Mouse (Mus musculus) gastrocnemius, postnatal 4 days (tissue): Measurements from ENCODE around the gene Ppp2r5c. TPM values are rescaled to one million over a fixed set of nuclear protein-coding genes. Genes with fewer than 3 reads are reported as not detected.
A peak's percentile ranks its signal among the peaks of the same experiment; 100 is the strongest.

ENCODE experiments used
- DNase-seq, 2 experiments: peaks; one replicate each; pipeline ENCODE4 v3.0.0; 2021 to 2022; ENCODE audit warnings: low spot score in 2 of 2, mixed read lengths in 2 of 2
- total RNA-seq, 2 experiments: library from RNA; stranded (reverse); gene quantifications; 2 replicates each; pipeline ENCODE4 v1.2.3; 2021

Gene Ppp2r5c
- total RNA-seq, 2 experiments from 2014 or later, result 87.5 to 88.8 TPM

- DNase-seq, result no peak
Measured at GRCm38 (mm10) chr12:110550364-110550763, 103.4 kb downstream of the Ppp2r5c start.

GRCm38 (mm10) chr12:110552113-110552512 is 105.2 kb downstream of the Ppp2r5c start:
- no peak for DNase-seq

- DNase-seq, result no peak
Measured at GRCm38 (mm10) chr12:110553362-110553761, 106.4 kb downstream of the Ppp2r5c start.

DNA sequence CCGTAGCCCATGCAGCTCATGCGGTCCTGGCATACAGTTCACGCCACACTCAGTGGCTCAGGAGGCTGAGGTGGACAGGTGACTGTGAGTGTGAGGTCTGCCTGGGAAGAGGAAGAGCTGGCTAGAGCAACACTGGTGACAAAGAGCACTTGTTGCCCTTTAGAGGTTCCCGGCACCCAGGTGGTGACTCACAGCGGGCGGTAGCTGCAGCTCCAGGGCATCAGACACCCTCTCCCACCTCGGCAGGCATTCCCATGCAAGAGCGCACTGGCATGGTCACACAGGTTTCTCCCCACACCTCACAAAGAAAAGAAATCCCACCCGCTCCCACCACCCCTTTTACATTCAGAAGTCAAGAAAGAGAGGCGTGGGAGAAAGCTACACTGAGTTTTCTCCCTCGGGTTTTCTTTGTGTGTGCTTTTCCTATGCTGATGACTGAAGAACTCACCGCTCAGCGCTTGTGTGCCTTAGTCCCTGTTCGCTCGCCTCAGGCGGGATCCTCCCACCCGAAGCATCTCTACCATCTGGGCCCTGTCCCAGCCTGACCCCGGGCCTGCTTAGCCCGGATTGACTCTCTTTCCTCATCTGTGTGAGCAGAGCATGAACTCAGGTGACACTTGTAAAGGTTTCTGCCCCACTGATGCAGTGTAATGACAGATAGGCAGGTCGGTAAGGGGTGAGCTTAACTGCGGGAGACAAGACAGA is 108.8 kb downstream of the Ppp2r5c start:
- no peak for DNase-seq

GRCm38 (mm10) chr12:110556861-110557628 is 110.1 kb downstream of the Ppp2r5c start:
- DNase-seq, result peak in 1 of 2 experiments; percentile 31

- DNase-seq, result no peak
Measured at GRCm38 (mm10) chr12:110558175-110558574, 111.3 kb downstream of the Ppp2r5c start.

DNA sequence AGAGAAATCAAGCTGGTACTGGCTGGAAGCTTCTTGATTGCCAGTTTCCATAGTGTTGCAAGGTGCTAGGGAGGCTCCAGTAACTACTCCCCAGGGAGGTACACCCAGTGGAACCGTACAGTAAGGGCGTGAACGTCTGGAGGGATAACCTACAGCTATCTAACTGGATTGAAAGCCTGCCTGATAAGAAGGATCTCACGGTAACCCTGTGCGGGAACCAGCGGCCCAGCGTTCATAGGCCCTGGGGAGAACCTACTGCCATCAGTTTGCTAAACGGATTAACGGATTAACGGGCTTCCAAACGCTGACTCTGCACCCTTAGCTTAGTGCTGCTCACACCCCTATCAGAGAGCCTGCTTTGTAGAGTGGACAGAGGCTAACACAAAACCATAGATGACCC is 116.5 kb downstream of the Ppp2r5c start:
- no peak for DNase-seq

GRCm38 (mm10) chr12:110564848-110565247 is 117.9 kb downstream of the Ppp2r5c start:
- DNase-seq, result no peak

GRCm38 (mm10) chr12:110566366-110566765 is 119.4 kb downstream of the Ppp2r5c start:
- no peak for DNase-seq

DNA sequence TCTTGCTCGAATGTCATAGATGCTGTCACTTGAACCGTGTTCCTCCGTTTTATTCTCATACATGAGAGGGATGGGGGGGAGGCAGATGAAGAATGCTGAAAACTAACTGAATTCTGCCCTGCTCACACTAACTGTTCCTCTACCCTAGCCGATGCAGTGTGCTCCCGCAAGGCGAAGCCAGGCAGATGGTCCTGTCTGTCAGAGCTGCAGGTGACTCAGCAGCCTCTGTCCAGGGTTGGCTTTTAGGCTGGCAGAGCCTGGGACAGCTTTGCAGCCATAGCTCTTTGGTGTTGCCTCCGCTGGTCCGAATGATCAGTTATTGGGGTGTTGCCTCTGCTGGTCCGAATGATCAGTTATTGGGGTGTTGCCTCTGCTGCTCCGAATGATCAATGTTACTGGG is 124.1 kb downstream of the Ppp2r5c start:
- no peak for DNase-seq

GRCm38 (mm10) chr12:110572351-110572750 is 125.4 kb downstream of the Ppp2r5c start:
- no peak for DNase-seq

DNA sequence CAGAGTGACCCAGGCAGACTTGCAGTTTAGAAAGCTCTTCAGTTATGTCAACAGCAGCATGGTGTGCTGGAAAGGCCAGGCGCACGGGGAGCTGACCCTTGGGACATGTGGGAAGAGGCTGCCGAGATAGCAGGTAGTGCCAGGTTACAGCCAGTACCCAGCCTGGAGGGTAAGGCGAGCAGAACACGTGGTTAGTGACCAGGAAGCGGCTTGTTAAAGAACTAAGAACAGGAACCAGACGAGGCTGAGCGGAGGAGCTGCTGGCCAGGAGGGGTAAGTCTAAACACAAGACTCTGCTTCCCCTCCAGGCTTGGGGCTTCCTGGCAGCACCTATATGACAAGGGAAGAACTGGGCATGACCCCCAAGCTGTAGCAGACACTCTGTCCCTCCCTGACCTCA is 126.7 kb downstream of the Ppp2r5c start:
- no peak for DNase-seq

DNA sequence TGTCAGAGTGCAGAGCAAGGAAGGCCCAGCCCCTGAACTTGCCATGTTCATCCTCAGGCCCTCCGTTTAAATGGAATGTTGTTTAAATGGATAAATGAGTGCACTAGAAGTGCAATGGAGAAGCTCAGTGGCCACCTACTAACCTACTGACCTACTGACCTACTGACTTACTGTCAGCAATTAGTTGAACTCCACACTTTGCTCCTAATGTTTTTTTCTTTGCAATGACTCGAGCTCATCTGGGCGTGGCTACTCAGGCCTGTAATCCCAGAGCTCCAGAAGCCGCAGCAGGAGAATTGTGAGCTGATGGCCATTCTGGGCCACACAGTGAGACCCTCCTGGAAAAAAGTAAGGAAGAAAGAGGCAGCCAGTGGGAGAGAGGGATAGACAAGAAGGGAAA is 129.0 kb downstream of the Ppp2r5c start:
- DNase-seq, result no peak

DNA sequence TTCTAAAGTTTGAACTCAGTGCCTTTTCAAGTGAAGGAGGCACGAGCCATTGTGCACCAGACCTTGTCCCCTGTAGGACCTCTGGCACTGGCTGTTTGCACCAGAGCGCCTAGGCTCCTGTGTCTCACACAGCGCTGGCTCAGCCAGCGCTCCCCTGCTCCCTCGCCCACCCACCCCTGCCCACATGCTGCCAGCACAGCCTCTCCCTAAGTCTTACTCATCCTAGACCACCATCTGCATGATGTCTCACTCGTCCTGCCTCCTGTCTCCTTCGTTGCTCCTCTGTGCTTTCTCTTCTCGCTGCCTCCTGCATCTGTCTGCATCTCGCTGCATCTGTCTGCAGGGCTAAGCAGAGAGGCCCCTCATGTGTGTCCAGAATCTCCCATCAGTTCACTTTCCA is 131.4 kb downstream of the Ppp2r5c start:
- DNase-seq, result no peak

GRCm38 (mm10) chr12:110588622-110589021 is 141.7 kb downstream of the Ppp2r5c start:
- no peak for DNase-seq

DNA sequence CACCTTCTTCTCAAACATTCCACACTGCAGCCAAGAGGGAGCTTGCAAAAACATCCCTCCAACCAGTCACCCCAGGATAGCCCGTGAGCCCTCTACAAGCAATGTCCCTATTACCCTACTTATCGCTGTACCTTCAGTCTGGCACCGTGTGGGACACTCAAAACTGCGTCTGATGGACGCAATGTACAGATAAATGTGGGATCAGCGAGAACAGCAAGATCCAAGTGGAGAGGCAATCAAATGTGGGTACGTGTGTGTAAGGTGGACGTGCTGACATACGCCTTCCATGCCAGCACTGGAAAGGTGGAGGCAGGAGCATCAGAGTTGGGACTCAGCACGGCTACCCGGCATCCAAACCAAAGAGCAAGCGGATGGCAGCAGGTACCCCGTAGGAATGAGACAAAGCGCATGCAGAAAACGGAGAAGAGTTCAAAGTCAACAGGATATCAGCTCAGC is 143.9 kb downstream of the Ppp2r5c start:
- no peak for DNase-seq

DNA sequence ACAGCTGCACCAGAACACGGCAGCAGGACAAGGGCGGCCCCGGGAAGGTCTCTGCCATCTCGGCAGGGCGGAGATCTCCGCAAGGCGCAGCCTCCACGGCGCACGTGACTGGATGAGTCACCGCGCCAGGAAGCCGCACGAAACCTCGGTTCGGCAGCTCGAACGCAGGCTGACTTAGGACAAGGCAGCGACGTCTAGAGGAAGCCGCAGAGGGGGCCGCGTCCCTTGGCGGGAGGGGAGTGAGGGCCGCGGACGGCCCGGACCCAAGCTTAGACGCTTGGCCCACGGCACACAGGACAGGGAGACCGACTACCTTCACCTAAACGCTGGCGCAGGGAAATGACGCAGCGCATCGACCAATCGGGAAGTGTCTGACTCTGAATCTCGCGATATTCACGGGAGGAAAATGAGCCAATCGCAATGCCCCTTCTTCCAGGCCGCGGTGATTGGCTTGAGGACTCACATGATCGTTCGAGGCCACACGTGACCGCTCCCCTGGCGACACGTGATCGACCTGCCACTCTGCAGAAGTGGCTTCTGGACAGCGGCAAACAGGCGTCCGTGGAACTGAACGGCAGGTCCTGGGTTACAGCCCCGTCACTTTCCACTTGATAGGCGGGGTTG is 144.5 kb downstream of the Ppp2r5c start:
- DNase-seq, result peak; percentile 93 to 97

- DNase-seq, result peak; percentile 52 to 63
Measured at GRCm38 (mm10) chr12:110598527-110598926, 151.6 kb downstream of the Ppp2r5c start.

GRCm38 (mm10) chr12:110599791-110600190 is 152.9 kb downstream of the Ppp2r5c start:
- no peak for DNase-seq

- no peak for DNase-seq
Measured at GRCm38 (mm10) chr12:110600225-110600991, 153.5 kb downstream of the Ppp2r5c start.
